11 mouse cellular contexts compared by ENCODE assay signal in the genomic region with DNA sequence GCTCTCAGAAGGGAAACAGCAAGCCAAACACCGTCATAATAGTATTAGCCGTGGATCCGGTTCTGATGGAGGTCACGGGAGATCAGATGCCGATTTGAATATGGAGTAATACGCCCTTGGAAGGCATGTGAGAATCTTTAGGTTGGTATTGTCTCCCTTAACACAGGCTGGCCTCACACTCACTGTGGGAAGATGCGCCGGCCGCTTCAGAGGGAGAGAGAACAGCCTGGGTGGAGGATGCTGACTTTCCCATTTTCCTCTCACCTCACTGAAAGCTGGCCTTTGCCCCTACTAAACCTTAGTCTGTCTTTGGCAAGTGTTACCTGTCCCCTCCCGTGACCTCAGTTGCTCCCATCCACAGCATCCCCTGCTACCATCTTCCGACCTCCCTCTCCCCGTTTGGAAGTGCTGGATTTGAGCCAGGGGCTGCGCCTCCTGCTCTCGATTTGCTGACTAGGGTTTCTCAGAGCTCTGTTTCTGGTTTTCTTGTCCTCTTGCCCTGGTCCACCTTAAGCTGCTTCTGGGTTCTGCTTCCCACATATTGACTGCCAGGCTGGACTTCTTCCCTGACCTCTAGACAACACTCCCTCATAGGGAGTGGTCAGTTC.
DNase-seq lines count a peak whose midpoint lies in the region; ATAC-seq lines count a peak whose summit lies in the region.
"Had no signal": no experiment of that assay in that cellular context is flagged by ENCODE, and none has a peak within 500 bp of the region (broad histone marks: within the 10 kb centered on the region; RNA-seq: fewer than 3 reads in every experiment).

No protein-coding gene starts in this region.

- 62% methylated on average over 14 of the region's 14 CpGs for WGBS in intestine, embryonic 15.5 days
- 57% methylated on average over 14 of the region's 14 CpGs for WGBS in intestine, embryonic 16.5 days
- 45% methylated on average over 14 of the region's 14 CpGs for WGBS in embryonic facial prominence, embryonic 15.5 days
- WGBS in midbrain, embryonic 13.5 days = 47% methylated on average over 14 of the region's 14 CpGs

- DNase-seq in cerebellum, adult 18-20 months = peak; percentile 7 to 10
- no peak for DNase-seq in cerebellum, adult 11-12 months
- no peak for DNase-seq in urinary bladder, postnatal 36 days (ENCODE audit: low spot score in 2 of 2)
- no peak for DNase-seq in retina, postnatal 1 day
- DNase-seq: thymus, postnatal 36 days had no signal

- no peaks in the 10 kb centered on the region for H3K9me3 ChIP-seq in intestine, embryonic 15.5 days
- H3K9me3 ChIP-seq in intestine, embryonic 16.5 days (ENCODE audit: control insufficient read depth, low read length) = no peaks in the 10 kb centered on the region
- H3K9me3 ChIP-seq in embryonic facial prominence, embryonic 15.5 days (replicated peaks) = no peaks in the 10 kb centered on the region
- no peaks in the 10 kb centered on the region for H3K9me3 ChIP-seq in midbrain, embryonic 13.5 days
- H3K9me3 ChIP-seq: forebrain, embryonic 10.5 days had no signal

- H3K27ac ChIP-seq in intestine, embryonic 15.5 days = no peak overlapping the region
- no peak overlapping the region for H3K27ac ChIP-seq in intestine, embryonic 16.5 days (ENCODE audit: low read length)
- no peak overlapping the region for H3K27ac ChIP-seq in embryonic facial prominence, embryonic 15.5 days (replicated peaks)
- no peak overlapping the region for H3K27ac ChIP-seq in midbrain, embryonic 13.5 days
- H3K27ac ChIP-seq: forebrain, embryonic 10.5 days; liver, embryonic 14.5 days had no signal

- no peak overlapping the region for H3K9ac ChIP-seq in intestine, embryonic 15.5 days
- H3K9ac ChIP-seq in intestine, embryonic 16.5 days (ENCODE audit: low read depth, low read length) = no peak overlapping the region
- no peak overlapping the region for H3K9ac ChIP-seq in embryonic facial prominence, embryonic 15.5 days
- H3K9ac ChIP-seq in midbrain, embryonic 13.5 days (replicated peaks) = no peak overlapping the region
- H3K9ac ChIP-seq: liver, embryonic 14.5 days had no signal

- no peaks in the 10 kb centered on the region for H3K4me1 ChIP-seq in intestine, embryonic 15.5 days (replicated peaks)
- no peaks in the 10 kb centered on the region; the same call in 1 of the 2 replicates for H3K4me1 ChIP-seq in intestine, embryonic 16.5 days (ENCODE audit: control insufficient read depth, insufficient read depth, low read length)
- peaks cover 13% of the 10 kb centered on the region; the same call in 1 of the 2 replicates for H3K4me1 ChIP-seq in embryonic facial prominence, embryonic 15.5 days
- H3K4me1 ChIP-seq in midbrain, embryonic 13.5 days (replicated peaks) = peaks cover 2% of the 10 kb centered on the region; the same call in 1 of the 2 replicates

- no peak for ATAC-seq in intestine, embryonic 15.5 days
- no peak for ATAC-seq in intestine, embryonic 16.5 days
- no peak for ATAC-seq in embryonic facial prominence, embryonic 15.5 days (ENCODE audit: insufficient number of reproducible peaks, low FRiP score, low TSS enrichment, low read depth)
- no peak for ATAC-seq in midbrain, embryonic 13.5 days

- no peaks in the 10 kb centered on the region for H3K36me3 ChIP-seq in intestine, embryonic 15.5 days
- no peaks in the 10 kb centered on the region for H3K36me3 ChIP-seq in intestine, embryonic 16.5 days (ENCODE audit: control insufficient read depth, insufficient read depth, low read length)
- no peaks in the 10 kb centered on the region for H3K36me3 ChIP-seq in embryonic facial prominence, embryonic 15.5 days
- no peaks in the 10 kb centered on the region for H3K36me3 ChIP-seq in midbrain, embryonic 13.5 days
- H3K36me3 ChIP-seq: forebrain, embryonic 10.5 days had no signal

- H3K4me3 ChIP-seq in intestine, embryonic 15.5 days (replicated peaks) = no peak overlapping the region
- no peak overlapping the region for H3K4me3 ChIP-seq in intestine, embryonic 16.5 days (ENCODE audit: low read length)
- H3K4me3 ChIP-seq in embryonic facial prominence, embryonic 15.5 days (replicated peaks) = no peak overlapping the region
- H3K4me3 ChIP-seq in midbrain, embryonic 13.5 days (replicated peaks) = no peak overlapping the region
- H3K4me3 ChIP-seq: forebrain, embryonic 10.5 days had no signal

- no peaks in the 10 kb centered on the region for H3K27me3 ChIP-seq in intestine, embryonic 15.5 days (replicated peaks)
- H3K27me3 ChIP-seq in intestine, embryonic 16.5 days (replicated peaks; ENCODE audit: control insufficient read depth, insufficient read depth, low read length) = no peaks in the 10 kb centered on the region
- no peaks in the 10 kb centered on the region for H3K27me3 ChIP-seq in embryonic facial prominence, embryonic 15.5 days
- H3K27me3 ChIP-seq in midbrain, embryonic 13.5 days = 0 out of 2 replicates have a peak, but pooled peaks cover 8% of the 10 kb centered on the region

- 0 out of 2 replicates have a peak overlapping the region, but pooled peaks have one; percentile 2 for H3K4me2 ChIP-seq in intestine, embryonic 15.5 days (replicated peaks)
- no peak overlapping the region for H3K4me2 ChIP-seq in intestine, embryonic 16.5 days (ENCODE audit: low read depth, low read length)
- H3K4me2 ChIP-seq in embryonic facial prominence, embryonic 15.5 days (replicated peaks) = peak overlapping the region; percentile 28
- H3K4me2 ChIP-seq in midbrain, embryonic 13.5 days (replicated peaks) = 0 out of 2 replicates have a peak overlapping the region, but pooled peaks have one; percentile 7

Comparison
In these comparisons a context has a peak if more than half of its experiments do, and no peak if none do; other contexts are left out.
1. DNase-seq: peak in cerebellum, adult 18-20 months (2 of 2); none in cerebellum, adult 11-12 months (single experiment), urinary bladder, postnatal 36 days (0 of 2) and retina, postnatal 1 day (single experiment).